Mouse (Mus musculus): ENCODE data around the gene Zfp867. TPM values are rescaled to one million over a fixed set of nuclear protein-coding genes. Genes with fewer than 3 reads are reported as not detected.

The Zfp867 gene
- polyA plus RNA-seq, 1 experiment from 2014 or later: 8.8 TPM

DNA sequence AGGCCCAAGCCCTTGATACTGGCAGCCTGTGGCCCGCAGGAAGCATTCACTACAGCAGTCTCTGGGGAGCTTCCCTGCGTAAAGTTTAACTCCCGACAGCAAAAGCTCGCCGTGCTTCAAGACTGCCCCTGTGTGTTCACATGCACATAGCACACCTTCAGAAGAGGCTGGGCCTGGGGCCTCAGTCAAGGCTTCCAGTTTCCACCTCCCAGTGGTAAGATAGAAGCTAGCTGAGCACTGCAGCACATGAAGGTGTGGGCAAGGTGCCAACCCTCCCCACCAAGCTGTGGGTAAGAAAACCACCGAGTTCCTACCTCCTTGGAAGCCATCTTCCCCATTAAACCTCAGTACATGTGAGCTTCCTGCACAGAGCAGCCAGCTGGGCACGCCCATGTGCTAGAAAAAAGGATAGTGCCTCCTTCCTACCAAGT, 46.6 kb downstream of the Zfp867 start:
- H3K9me3 ChIP-seq: no peaks in the 10 kb centered on the region
- H3K4me1 ChIP-seq (replicated peaks): peaks cover 4% of the 10 kb centered on the region; the same call in 1 of the 2 replicates
- H3K4me2 ChIP-seq: no peak overlapping the region
- peaks cover 86% of the 10 kb centered on the region for H3K36me3 ChIP-seq
- no peak overlapping the region for H3K4me3 ChIP-seq (replicated peaks)
- WGBS: 59% methylated on average over 7 of the region's 7 CpGs
- no peak overlapping the region for H3K9ac ChIP-seq (replicated peaks)
- ATAC-seq (ENCODE audit: insufficient number of reproducible peaks, insufficient read depth, low FRiP score, low TSS enrichment, low read depth): no peak
- H3K27ac ChIP-seq: no peak overlapping the region
- H3K27me3 ChIP-seq: no peaks in the 10 kb centered on the region

DNA sequence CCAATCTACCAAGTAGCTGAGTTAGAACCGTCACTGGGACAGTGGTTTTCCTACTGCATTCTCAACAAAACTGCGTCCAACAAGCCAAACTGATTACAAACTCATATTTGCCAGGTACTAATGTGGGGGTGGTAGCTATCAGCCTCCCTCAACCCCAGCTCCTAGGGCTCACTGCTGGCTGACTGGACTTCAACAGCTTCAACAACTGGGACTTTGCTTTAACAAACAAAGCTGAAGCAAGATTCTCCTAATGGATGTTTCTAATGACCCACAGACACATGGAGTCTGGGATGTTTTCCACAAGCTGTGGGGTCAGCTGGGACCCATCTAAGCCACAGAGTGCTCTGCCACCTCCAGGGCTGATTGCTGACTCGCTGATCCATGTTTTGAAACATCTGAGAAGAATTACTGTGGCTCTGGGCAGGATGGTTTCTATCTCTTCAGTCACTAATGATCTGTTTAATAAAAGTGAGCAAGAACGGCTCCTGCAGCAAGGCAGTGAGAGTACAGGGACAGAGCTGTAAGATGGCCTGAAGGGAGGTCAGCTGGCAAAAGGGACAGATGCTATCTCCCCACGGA, 49.2 kb downstream of the Zfp867 start:
- Histone ChIP-seq H3K4me3 (replicated peaks) (no peak overlapping the region), H3K4me2 (no peak overlapping the region), H3K4me1 (replicated peaks) (peaks cover 12% of the 10 kb centered on the region), H3K27ac (0 out of 2 replicates have a peak overlapping the region, but pooled peaks have one; percentile 17), H3K9me3 (no peaks in the 10 kb centered on the region), H3K9ac (replicated peaks) (no peak overlapping the region), H3K36me3 (peaks cover 95% of the 10 kb centered on the region), H3K27me3 (no peaks in the 10 kb centered on the region)
- 68% methylated on average over 5 of the region's 5 CpGs for WGBS
- ATAC-seq (ENCODE audit: insufficient number of reproducible peaks, insufficient read depth, low FRiP score, low TSS enrichment, low read depth): no peak

DNA sequence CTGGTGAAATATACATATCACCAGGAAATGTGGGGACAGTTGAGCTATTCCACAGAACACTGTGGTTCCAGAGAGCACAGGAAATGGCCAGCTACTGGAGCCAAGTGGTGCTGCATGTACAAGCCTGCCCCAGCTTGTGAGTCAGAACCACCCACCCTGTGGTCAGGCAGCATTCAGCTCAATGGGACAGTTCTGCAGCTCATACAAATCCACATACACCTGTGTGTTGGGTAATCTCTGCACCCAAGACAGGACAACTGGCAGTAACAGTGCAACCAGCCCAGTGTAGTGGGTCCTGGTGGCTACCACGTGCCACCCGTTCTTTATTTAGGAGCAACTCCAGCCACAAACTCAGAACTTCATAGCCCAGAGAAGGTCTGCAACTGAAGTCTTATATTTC, 50.3 kb downstream of the Zfp867 start:
- peaks cover 93% of the 10 kb centered on the region for H3K36me3 ChIP-seq

DNA sequence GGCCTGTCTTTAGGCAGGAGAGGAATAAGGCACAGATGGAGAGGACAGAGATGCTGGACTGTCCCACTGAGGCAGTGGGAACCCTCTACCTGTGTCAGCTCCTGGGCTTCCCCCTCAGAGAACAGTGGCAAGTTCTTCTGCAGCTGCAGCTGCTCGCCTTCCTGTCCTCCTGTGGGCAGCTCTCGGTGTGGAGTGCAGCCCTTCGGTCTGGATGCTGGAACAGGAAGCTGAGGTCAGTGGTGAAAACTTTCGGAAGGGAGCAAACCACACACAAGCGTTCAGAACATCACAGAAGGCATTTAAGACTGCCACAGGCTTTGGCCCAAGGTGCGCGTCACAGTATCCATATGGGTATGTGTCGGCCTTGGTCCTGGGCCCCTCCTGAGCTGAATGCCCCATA, 50.8 kb downstream of the Zfp867 start:
- no peak overlapping the region for H3K27ac ChIP-seq
- no peaks in the 10 kb centered on the region for H3K9me3 ChIP-seq
- H3K4me2 ChIP-seq: no peak overlapping the region
- no peak for ATAC-seq (ENCODE audit: insufficient number of reproducible peaks, insufficient read depth, low FRiP score, low TSS enrichment, low read depth)
- H3K27me3 ChIP-seq: no peaks in the 10 kb centered on the region
- WGBS: 86% methylated on average over 8 of the region's 8 CpGs
- no peak overlapping the region for H3K4me3 ChIP-seq (replicated peaks)
- H3K36me3 ChIP-seq: peaks cover 93% of the 10 kb centered on the region
- no peak overlapping the region for H3K9ac ChIP-seq (replicated peaks)
- H3K4me1 ChIP-seq (replicated peaks): peaks cover 12% of the 10 kb centered on the region

More for the DNA sequence above, 50.3 kb downstream of the Zfp867 start:
- Histone ChIP-seq H3K9me3 (no peaks in the 10 kb centered on the region), H3K9ac (replicated peaks) (no peak overlapping the region), H3K4me1 (replicated peaks) (peaks cover 12% of the 10 kb centered on the region), H3K4me3 (replicated peaks) (no peak overlapping the region), H3K27me3 (no peaks in the 10 kb centered on the region), H3K4me2 (no peak overlapping the region), H3K27ac (no peak overlapping the region)
- no peak for ATAC-seq (ENCODE audit: insufficient number of reproducible peaks, insufficient read depth, low FRiP score, low TSS enrichment, low read depth)
- WGBS: 90% methylated on average over 2 of the region's 2 CpGs

DNA sequence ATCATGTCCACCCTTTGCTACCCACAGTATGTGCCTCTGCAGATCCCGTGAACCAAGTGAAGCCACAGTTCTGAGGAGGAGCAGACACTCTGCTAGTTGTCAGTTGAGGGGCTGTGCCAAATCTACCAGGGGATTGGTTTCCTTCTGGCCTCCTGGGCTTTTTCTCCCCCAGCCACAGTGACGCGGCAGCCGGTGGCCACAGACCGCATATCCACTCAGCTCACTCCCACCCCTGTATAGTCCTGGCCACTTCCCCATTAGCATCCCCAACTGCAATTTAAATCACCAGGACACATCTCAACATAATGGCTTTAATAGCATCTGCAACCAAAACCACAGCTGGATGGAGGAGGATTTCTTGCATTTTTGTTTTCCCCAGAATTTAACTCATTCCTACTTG, 53.6 kb downstream of the Zfp867 start:
- no peak overlapping the region; the same call in 1 of the 2 replicates for H3K4me2 ChIP-seq
- no peak for ATAC-seq (ENCODE audit: insufficient number of reproducible peaks, insufficient read depth, low FRiP score, low TSS enrichment, low read depth)
- peak overlapping the region; percentile 41 for H3K27ac ChIP-seq
- H3K9ac ChIP-seq (replicated peaks): no peak overlapping the region
- no peak overlapping the region for H3K4me3 ChIP-seq (replicated peaks)
- H3K36me3 ChIP-seq: peaks cover 94% of the 10 kb centered on the region
- 46% methylated on average over 5 of the region's 5 CpGs for WGBS
- H3K4me1 ChIP-seq (replicated peaks): peaks cover 7% of the 10 kb centered on the region
- H3K27me3 ChIP-seq: no peaks in the 10 kb centered on the region
- H3K9me3 ChIP-seq: no peaks in the 10 kb centered on the region

DNA sequence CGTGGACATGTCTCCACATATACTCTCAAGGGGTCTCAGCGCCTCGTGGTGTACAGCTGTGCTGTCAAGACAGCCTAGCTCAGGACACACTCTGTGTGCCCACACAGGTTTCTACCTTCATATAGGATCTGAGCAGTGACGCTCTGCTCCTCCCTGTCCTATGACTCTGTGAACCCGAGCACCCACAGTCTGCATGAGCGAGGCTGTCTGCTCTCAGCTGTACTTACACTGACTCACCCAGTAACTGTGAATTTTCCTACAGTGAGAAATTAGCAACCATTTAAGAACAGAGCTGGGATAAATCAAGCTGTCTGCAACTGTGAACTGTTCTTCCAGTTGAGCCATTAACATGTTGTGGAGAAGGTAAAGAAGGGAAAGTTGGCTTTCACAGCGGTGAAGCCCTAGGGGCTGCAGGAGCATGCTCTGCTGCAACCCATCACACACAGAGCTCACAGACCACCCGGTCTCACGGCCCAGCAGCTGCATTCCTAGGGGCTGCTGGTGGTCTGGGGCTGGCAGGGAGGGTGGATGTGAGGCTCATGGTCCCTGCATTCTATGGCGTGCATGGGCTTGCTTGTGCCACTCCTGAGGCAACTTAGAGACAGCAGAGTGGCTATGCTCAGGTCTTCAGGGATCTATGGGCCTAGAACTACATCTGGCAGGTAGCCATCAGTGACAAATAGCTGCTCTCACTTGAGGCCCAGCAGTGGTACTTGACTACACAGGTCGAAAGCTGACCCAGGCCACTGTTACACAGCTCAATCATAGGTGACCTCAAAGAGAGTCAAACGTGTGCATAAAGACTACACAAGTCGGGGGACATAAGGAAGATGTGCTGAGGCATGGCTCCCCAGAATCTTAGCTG, 59.0 kb downstream of the Zfp867 start:
- Histone ChIP-seq H3K27me3 (no peaks in the 10 kb centered on the region), H3K4me3 (replicated peaks) (no peak overlapping the region), H3K36me3 (peaks cover 78% of the 10 kb centered on the region), H3K4me1 (replicated peaks) (peaks cover 17% of the 10 kb centered on the region), H3K9me3 (no peaks in the 10 kb centered on the region), H3K4me2 (no peak overlapping the region), H3K27ac (peak overlapping the region; percentile 47; the same call in 1 of the 2 replicates), H3K9ac (replicated peaks) (no peak overlapping the region)
- ATAC-seq (ENCODE audit: insufficient number of reproducible peaks, insufficient read depth, low FRiP score, low TSS enrichment, low read depth): peak; percentile 48; the same call in 1 of the 2 replicates
- 64% methylated on average over 13 of the region's 13 CpGs for WGBS

DNA sequence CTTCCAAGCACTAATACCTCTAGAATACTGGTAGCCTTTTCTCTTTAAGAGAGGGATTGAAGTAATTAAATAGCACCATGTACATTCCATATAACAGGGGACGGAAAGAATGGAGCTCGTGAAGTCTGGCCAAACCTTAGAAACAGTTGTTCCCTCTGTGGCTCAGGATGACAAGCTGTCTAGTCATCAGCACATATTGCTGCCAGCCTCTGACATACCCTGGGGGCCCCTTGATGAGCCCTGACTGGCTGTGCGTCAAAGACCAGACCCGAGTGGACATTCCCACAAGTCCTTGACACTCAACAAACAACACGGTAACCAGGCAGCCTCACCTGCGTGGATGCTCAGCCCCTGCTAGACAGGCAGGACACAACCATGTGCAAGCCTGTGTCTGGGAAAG, 60.2 kb downstream of the Zfp867 start:
- H3K4me1 ChIP-seq (replicated peaks): peaks cover 17% of the 10 kb centered on the region
- H3K4me3 ChIP-seq (replicated peaks): no peak overlapping the region
- 0 out of 2 replicates have a peak overlapping the region, but pooled peaks have one; percentile 9 for H3K27ac ChIP-seq
- H3K9me3 ChIP-seq: no peaks in the 10 kb centered on the region
- 73% methylated on average over 6 of the region's 6 CpGs for WGBS
- H3K9ac ChIP-seq (replicated peaks): no peak overlapping the region
- no peak overlapping the region for H3K4me2 ChIP-seq
- ATAC-seq (ENCODE audit: insufficient number of reproducible peaks, insufficient read depth, low FRiP score, low TSS enrichment, low read depth): no peak
- H3K36me3 ChIP-seq: peaks cover 80% of the 10 kb centered on the region
- no peaks in the 10 kb centered on the region for H3K27me3 ChIP-seq

Other genes with a start within 250 kb of the Zfp867 start
- 602 and 603 TPM in 2 replicates for gene Arf1, start 244.2 kb downstream of the Zfp867 start, polyA plus RNA-seq (2016; fragmentation: Nextera tagmentation; extraction: Ambion mirVana)
- gene Wnt3a, start 181.7 kb downstream of the Zfp867 start, polyA plus RNA-seq (2016; fragmentation: Nextera tagmentation; extraction: Ambion mirVana): 1.6 and 2.6 TPM in 2 replicates
- 5.0 and 5.6 TPM in 2 replicates for gene Wnt9a, start 165.5 kb downstream of the Zfp867 start, polyA plus RNA-seq (2016; fragmentation: Nextera tagmentation; extraction: Ambion mirVana)
- 0.16 TPM in 1 of 2 replicates, not detected in the other for gene Prss38, start 96.8 kb downstream of the Zfp867 start, polyA plus RNA-seq (2016; fragmentation: Nextera tagmentation; extraction: Ambion mirVana)
- gene Jmjd4, start 22.4 kb downstream of the Zfp867 start, polyA plus RNA-seq (2016; fragmentation: Nextera tagmentation; extraction: Ambion mirVana): 17.4 and 18.6 TPM in 2 replicates
- 142 and 145 TPM in 2 replicates for gene Snap47, start 21.3 kb downstream of the Zfp867 start, polyA plus RNA-seq (2016; fragmentation: Nextera tagmentation; extraction: Ambion mirVana)
- gene Zkscan17, start 54.3 kb upstream of the Zfp867 start, polyA plus RNA-seq (2016; fragmentation: Nextera tagmentation; extraction: Ambion mirVana): 34.6 and 36.0 TPM in 2 replicates
- 0.35 TPM in 1 of 2 replicates, not detected in the other for gene Nlrp3, start 69.1 kb upstream of the Zfp867 start, polyA plus RNA-seq (2016; fragmentation: Nextera tagmentation; extraction: Ambion mirVana)
- gene Olfr222, start 103.8 kb upstream of the Zfp867 start, polyA plus RNA-seq (2016; fragmentation: Nextera tagmentation; extraction: Ambion mirVana): not detected in 2 replicates
- not detected in 2 replicates for gene Olfr223, start 120.8 kb upstream of the Zfp867 start, polyA plus RNA-seq (2016; fragmentation: Nextera tagmentation; extraction: Ambion mirVana)
- gene Mprip, start 188.8 kb upstream of the Zfp867 start, polyA plus RNA-seq (2016; fragmentation: Nextera tagmentation; extraction: Ambion mirVana): 66.6 and 97.2 TPM in 2 replicates

Measured in limb, embryonic 12.5 days (tissue).